Mouse (Mus musculus): ENCODE results near the gene Twist2. TPM values are rescaled to one million over a fixed set of nuclear protein-coding genes. Genes with fewer than 3 reads are reported as not detected.

Twist2 gene
- polyA plus RNA-seq (2011; ENCODE audit: insufficient read length, low read depth, missing spikeins), result 57.2 and 67.7 TPM in 2 replicates

GRCm38 (mm10) chr1:91800967-91801843 lies at the start of gene Twist2:
Gene Twist2 (plus strand): TSS chr1:91801461.
- Histone ChIP-seq H3K27ac (ENCODE audit: insufficient read depth, low read length) (peak within 1 kb of the TSS; percentile 90), H3K4me3 (ENCODE audit: insufficient read depth, low read length) (peak within 1 kb of the TSS; percentile 96), H3K4me1 (ENCODE audit: control insufficient read depth, insufficient read depth, low read length) (peaks cover 6% of the 10 kb centered on the region; the same call in 1 of the 2 replicates)
- TF ChIP-seq CTCF (IDR thresholded peaks at IDR 0.05; ENCODE audit: borderline replicate concordance, insufficient read depth, low read length) (no peak), POLR2A (IDR thresholded peaks at IDR 0.05; ENCODE audit: low read depth, low read length) (peak; percentile 79)

GRCm38 (mm10) chr1:91752931-91753330 lies 48.3 kb upstream of the Twist2 start:
- no peak for TF ChIP-seq CTCF (IDR thresholded peaks at IDR 0.05; ENCODE audit: borderline replicate concordance, insufficient read depth, low read length)
- TF ChIP-seq POLR2A (IDR thresholded peaks at IDR 0.05; ENCODE audit: low read depth, low read length), result no peak
- no peak overlapping the region for H3K27ac ChIP-seq (ENCODE audit: insufficient read depth, low read length)
- no peaks in the 10 kb centered on the region for H3K4me1 ChIP-seq (ENCODE audit: control insufficient read depth, insufficient read depth, low read length)
- no peak overlapping the region for H3K4me3 ChIP-seq (ENCODE audit: insufficient read depth, low read length)

- H3K4me1 ChIP-seq (ENCODE audit: control insufficient read depth, insufficient read depth, low read length), result no peaks in the 10 kb centered on the region
- no peak for TF ChIP-seq POLR2A (IDR thresholded peaks at IDR 0.05; ENCODE audit: low read depth, low read length)
- peak; percentile 82 for TF ChIP-seq CTCF (IDR thresholded peaks at IDR 0.05; ENCODE audit: borderline replicate concordance, insufficient read depth, low read length)
- no peak overlapping the region for H3K4me3 ChIP-seq (ENCODE audit: insufficient read depth, low read length)
- no peak overlapping the region for H3K27ac ChIP-seq (ENCODE audit: insufficient read depth, low read length)
Observed at GRCm38 (mm10) chr1:91755102-91755501, 46.2 kb upstream of the Twist2 start.

- Histone ChIP-seq H3K4me1 (ENCODE audit: control insufficient read depth, insufficient read depth, low read length) (no peaks in the 10 kb centered on the region), H3K4me3 (ENCODE audit: insufficient read depth, low read length) (peak overlapping the region; percentile 46), H3K27ac (ENCODE audit: insufficient read depth, low read length) (no peak overlapping the region)
- TF ChIP-seq CTCF (IDR thresholded peaks at IDR 0.05; ENCODE audit: borderline replicate concordance, insufficient read depth, low read length), result no peak
- no peak for TF ChIP-seq POLR2A (IDR thresholded peaks at IDR 0.05; ENCODE audit: low read depth, low read length)
Observed at GRCm38 (mm10) chr1:91757292-91757691, 44.0 kb upstream of the Twist2 start.

GRCm38 (mm10) chr1:91758143-91758542 lies 43.1 kb upstream of the Twist2 start:
- H3K4me1 ChIP-seq (ENCODE audit: control insufficient read depth, insufficient read depth, low read length), result no peaks in the 10 kb centered on the region

GRCm38 (mm10) chr1:91758600-91759515 lies 42.4 kb upstream of the Twist2 start:
- Histone ChIP-seq H3K27ac (ENCODE audit: insufficient read depth, low read length) (no peak overlapping the region), H3K4me1 (ENCODE audit: control insufficient read depth, insufficient read depth, low read length) (no peaks in the 10 kb centered on the region), H3K4me3 (ENCODE audit: insufficient read depth, low read length) (no peak overlapping the region)
- TF ChIP-seq CTCF (IDR thresholded peaks at IDR 0.05; ENCODE audit: borderline replicate concordance, insufficient read depth, low read length) (no peak), POLR2A (IDR thresholded peaks at IDR 0.05; ENCODE audit: low read depth, low read length) (no peak)

More at GRCm38 (mm10) chr1:91758143-91758542, 43.1 kb upstream of the Twist2 start:
- H3K4me3 ChIP-seq (ENCODE audit: insufficient read depth, low read length), result no peak overlapping the region
- TF ChIP-seq POLR2A (IDR thresholded peaks at IDR 0.05; ENCODE audit: low read depth, low read length) (no peak), CTCF (IDR thresholded peaks at IDR 0.05; ENCODE audit: borderline replicate concordance, insufficient read depth, low read length) (no peak)
- H3K27ac ChIP-seq (ENCODE audit: insufficient read depth, low read length), result no peak overlapping the region

GRCm38 (mm10) chr1:91760140-91760986 lies 40.9 kb upstream of the Twist2 start:
- TF ChIP-seq CTCF (IDR thresholded peaks at IDR 0.05; ENCODE audit: borderline replicate concordance, insufficient read depth, low read length), result no peak
- no peak for TF ChIP-seq POLR2A (IDR thresholded peaks at IDR 0.05; ENCODE audit: low read depth, low read length)
- Histone ChIP-seq H3K4me3 (ENCODE audit: insufficient read depth, low read length) (no peak overlapping the region), H3K4me1 (ENCODE audit: control insufficient read depth, insufficient read depth, low read length) (no peaks in the 10 kb centered on the region), H3K27ac (ENCODE audit: insufficient read depth, low read length) (no peak overlapping the region)

GRCm38 (mm10) chr1:91762528-91763091 lies 38.7 kb upstream of the Twist2 start:
- TF ChIP-seq POLR2A (IDR thresholded peaks at IDR 0.05; ENCODE audit: low read depth, low read length), result no peak
- TF ChIP-seq CTCF (IDR thresholded peaks at IDR 0.05; ENCODE audit: borderline replicate concordance, insufficient read depth, low read length), result no peak
- Histone ChIP-seq H3K4me1 (ENCODE audit: control insufficient read depth, insufficient read depth, low read length) (no peaks in the 10 kb centered on the region), H3K4me3 (ENCODE audit: insufficient read depth, low read length) (no peak overlapping the region), H3K27ac (ENCODE audit: insufficient read depth, low read length) (no peak overlapping the region)

Measured in embryonic fibroblast, embryonic 13.5 days (primary cell).